Mouse (Mus musculus) urinary bladder, postnatal 25 days (tissue): ENCODE results near the gene Abca1.

ENCODE experiments used
- DNase-seq: peaks from one replicate; pipeline ENCODE4 v3.0.0; 2022; ENCODE audit warnings: low spot score

The Abca1 gene

DNA sequence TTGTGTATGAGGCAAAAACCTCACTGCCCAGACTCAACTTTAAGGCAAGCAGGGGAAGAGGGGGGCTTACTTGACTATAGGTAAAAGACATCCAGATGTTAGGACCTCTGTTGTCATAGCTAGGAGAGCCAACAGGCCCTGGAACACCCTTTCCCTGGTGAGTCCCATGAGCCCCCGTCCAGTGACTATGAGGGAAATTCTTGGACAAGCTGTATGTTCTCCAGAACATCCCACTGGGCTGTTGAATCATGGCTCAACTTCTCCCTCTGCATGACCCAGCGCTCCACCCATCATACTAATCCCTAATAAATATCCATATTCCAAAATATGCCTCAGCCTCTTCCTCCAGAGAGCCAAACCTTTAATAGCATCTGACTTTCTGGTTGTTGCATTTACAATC lies 76.6 kb downstream of the Abca1 start:
- DNase-seq, result no peak

DNA sequence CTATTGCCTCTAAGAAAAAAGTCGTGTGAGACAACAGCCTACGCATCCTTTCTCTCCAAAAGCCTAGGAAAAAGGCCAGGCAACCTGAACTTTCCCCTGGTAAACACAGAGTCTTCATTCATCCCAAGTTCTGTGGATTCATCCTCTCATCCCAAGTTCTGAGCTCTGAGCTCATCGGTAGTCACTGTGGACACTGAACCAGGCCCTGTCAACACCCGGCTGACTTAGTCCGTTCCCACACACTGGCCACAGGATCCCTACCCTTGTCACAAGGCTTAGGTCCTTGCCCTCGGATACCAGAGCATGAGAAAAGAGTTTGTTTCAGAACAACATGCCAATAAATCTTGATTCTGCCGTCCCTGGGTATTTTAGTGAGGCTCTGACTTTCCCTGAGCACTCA lies 77.2 kb downstream of the Abca1 start:
- no peak for DNase-seq

DNA sequence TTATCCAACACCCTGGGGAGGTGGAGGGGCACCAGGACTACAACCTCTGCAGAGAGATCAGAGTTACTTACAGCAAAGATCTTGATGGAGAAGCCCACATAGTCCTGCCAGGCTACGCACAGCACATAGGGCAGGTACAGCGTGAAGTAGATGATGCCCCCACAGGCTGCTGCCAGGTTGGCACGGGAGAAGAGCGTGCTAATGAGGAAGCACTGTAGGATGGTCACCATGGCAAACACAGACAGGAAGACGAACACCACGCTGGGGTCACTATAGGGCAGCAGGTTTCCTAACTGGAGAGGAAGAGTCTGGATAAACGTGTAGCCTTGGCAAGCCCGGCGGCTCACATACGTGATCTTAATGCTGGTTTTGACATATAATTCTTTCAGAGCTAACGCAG lies 77.8 kb downstream of the Abca1 start:
- DNase-seq, result no peak

DNA sequence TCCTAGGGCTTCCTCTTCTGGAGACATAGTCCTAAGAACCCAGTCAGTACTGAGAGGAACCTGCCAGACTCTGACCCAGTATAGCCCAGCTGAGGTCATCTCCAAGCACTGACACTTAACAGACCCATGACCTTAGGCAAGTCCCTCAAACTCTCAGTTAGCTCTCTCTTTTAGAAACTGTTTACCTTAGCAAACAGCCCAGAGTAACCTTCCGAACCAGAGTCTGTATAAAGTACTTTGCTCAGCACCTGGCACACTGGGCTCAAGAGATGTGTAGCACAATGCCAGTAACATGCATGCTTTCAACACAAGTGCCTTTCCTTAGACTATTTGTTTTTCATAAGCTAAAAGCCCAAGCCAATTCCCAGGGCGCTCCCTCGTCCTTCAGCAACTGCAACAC lies 79.4 kb downstream of the Abca1 start:
- DNase-seq, result no peak

DNA sequence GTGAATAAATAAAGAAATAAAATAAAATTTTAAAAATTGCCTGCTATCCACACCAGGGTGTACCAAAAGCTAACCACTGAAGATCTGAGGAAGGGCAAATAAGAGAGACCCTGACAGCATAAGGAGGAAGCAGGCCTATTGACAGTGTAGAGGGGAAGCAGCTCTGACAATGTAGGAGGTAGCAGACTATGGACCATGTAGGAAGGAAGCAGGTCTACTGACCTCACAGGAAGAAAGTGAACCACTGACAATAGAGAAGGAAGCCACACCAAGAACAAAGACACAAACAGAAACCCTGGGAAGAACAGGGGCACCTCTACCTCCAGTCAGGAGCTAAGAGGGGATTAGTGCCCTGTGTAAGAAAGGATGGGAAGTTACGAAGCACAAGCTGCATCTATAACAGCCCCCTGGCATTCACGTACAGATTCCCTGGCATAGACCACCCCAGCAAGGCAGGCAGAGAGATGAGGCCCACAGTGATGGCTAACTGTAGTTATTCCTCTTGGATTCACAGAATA lies 80.8 kb downstream of the Abca1 start:
- DNase-seq, result no peak

DNA sequence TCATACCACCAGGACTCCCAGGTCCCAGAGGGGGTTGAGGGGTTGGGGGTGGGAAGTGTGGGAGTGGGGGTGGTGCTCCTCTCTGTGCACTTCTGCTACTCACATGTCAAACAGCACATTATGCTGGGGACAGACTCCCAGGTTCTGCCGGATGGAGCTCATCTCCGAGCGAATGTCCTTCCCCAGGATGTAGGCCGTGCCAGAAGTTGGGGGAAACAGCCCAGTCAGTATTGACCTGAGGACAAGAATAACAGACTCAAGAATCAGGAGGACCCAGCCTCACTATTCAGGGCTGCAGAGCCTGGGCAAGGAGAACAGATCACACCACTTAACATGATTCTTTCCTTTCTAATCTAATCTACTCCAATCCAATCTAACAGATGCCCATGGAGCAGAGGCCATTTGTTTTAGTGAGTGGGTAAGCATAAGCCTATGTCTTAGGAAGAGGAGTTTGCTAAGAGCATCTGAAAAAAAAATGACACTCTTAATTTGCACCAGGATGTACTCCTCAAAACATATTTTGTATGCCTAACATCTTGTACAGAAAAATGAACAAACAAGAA lies 82.8 kb downstream of the Abca1 start:
- no peak for DNase-seq

DNA sequence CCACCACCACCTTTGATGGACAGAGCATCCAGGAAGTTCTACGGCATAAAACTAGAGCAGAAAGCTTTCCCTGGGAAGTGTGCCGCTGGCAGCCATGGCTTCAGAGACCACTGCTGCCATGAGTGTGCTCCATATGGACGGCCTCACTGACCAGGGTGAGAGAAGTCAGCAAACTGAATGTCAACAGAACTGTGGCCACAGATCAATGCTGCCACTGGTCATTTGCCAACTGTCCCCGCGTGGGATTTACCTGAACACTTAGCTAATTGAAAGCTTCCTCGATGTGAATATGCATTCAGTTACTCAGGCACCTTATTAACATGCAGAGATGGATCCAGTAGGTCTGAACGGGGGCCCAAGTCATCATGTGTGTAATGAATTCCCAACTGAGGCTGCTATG lies 86.7 kb downstream of the Abca1 start:
- DNase-seq, result no peak

DNA sequence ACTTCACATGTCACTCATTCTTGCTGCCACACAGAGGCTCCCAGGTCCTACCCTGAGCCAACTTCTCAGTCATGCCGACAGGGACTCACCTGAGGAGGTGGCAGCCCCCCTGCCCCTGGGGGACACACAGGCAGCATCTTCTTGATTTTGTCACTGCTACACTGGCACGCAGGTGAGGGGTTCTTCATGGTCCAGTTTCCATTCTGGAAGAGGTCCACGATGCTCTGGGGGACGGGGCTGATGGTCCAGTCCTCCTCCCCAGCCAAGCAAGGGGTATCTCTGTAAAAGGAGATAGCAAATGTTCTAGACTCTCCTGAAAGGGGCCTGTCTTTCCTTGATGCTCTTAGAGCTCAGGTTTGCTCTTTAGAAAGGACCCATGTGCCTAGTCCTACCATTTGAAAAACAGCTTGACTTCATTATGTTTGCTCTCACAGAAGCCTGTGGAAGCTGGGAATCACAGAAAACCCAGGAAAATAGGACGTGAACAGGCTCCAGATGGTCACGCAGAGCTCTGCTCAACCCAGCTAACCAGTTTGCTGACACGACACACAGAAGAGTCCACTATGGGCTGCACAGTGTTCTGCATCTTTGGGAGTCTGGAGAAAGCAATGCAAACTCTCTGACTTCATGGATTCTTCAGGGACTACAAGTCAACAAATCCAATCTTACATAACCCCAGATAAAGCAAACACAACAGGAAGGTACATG lies 97.2 kb downstream of the Abca1 start:
- no peak for DNase-seq

DNA sequence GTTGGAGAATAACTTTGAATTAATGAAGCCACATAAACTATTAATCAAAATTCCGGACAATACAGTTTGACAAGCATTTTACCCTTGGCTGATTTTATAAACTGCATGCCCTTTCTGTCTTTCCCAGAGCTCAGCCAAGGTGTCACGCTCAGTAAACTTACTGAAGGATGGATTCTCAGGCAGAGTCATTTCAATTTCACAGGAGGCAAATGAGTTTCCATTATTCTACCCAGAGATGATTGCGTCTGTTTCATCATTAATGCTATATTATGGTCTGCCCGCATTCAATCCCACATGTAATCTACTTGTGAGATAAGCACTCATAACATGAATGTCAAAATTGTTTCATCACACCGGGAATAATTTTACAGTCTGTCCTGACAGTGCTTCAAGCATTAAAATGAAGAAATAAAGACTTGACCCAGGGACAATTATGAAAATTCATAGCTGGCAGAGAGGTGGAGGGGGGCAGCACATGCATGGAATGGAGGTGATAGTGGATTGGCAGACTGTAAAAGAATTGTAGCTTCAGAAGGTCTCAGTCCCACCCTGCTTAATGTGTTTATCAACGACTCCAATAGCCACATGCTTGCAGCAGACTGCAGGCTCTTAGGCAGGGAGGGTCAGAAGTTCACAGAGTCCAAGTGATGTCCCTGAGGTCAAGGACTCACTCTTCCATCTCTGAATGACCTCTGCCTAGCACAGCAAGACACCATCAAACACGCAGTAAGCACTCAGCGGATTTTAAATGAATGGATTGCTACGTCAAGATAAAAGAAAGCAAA lies 113.3 kb downstream of the Abca1 start:
- no peak for DNase-seq

DNA sequence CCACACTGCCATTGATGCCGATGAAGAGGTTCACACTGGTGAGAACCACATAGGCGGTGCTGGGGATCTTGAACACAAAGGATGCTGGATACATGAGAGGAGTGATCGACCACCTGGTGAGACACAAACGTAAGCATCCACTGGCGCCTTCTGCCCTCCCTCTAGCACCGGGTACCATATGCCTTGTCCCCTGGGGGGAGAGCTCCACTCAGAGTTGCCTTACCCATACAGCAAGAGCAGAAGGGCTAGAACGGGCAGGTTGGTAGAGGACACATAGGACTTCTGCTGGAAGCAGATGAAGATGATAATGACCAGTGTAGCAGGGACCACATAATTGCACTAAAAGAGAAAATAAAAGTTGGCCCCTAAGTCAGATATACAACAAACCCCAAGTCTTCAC lies 113.9 kb downstream of the Abca1 start:
- DNase-seq, result no peak

DNA sequence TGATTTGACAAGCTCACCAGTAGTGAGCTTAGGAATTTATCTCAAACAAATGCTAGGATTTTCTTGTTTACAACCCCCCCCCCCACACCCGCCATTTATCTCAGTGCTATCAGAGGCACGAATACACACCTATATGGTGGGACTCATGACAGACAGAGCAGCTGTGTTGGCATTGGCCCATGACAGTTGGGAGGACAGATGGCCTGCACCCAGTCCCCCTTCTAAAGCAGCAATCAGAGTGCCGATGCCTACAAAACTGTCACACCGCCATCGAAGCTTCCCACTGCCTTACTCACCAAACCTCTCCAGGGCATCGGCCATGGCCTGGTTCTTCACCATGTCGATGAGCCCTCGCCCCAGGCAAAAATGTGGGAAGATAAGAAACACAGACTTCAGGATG lies 115.9 kb downstream of the Abca1 start:
- no peak for DNase-seq

DNA sequence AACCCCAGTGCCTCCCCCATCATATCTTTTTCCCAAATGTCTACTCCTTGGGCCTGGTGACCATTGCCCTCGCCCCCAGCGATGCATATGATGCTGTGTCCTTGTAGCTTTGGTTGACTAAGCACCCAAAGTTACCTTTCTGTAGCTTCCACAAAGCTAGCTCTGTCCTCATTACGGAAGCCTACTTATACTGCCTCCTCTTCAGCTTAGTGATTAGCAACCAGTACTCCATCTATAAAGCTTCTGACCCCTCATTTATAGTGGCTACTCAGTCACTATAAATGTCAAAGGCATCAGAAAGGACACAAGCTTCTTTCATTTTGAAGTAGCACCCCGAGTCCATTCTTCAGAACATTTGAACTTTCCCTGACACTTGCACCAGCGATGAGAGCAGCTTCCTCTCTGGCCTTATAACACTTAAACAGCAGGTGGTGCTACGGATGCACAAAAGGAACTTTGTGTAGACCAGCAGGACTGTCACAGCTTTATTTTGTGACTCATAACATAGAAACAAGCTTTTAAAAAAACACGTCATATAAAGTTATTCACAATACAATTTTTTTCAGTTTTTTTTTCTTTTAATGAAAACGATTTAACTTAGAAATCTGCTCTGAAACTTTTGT lies 129.3 kb downstream of the Abca1 start:
- DNase-seq, result no peak

DNA sequence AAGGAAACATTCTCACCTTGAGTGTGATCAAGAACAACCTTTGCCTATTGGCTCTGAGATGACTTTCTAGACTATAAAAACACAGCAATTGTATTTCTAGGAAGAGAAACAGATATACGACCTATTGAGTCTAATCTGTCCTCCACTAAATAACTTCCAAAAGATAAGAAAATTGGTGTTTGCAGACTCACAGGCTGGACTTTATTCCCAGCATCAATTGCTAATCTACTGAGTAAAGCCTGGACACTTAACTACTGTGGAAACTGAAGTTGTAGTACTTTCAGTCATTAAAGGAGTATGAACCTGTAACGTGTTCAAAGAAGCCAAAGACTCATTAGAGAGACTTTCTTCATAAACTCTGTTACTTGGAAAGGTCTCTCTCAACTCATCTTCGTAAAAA lies 131.9 kb downstream of the Abca1 start:
- DNase-seq, result no peak

DNA sequence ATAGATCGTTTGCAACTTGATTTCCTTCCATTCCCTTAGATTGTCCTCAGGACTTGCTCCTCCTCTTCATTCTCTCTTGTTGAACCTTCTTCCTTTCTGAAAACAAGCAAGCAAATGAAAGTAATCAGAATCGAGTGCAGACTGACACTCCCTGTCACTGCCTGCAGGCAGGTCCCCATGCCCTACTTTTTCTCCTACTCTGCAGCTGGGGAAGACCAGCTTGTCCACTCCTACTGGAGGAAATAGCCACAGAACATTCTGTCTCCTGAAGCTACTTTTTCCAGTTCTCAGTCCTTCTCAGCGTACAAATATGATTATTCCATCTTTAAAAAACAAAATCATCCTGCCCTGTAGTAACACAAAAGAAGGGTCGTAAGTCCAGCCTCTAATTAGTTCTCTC lies 135.3 kb downstream of the Abca1 start:
- DNase-seq, result no peak

DNA sequence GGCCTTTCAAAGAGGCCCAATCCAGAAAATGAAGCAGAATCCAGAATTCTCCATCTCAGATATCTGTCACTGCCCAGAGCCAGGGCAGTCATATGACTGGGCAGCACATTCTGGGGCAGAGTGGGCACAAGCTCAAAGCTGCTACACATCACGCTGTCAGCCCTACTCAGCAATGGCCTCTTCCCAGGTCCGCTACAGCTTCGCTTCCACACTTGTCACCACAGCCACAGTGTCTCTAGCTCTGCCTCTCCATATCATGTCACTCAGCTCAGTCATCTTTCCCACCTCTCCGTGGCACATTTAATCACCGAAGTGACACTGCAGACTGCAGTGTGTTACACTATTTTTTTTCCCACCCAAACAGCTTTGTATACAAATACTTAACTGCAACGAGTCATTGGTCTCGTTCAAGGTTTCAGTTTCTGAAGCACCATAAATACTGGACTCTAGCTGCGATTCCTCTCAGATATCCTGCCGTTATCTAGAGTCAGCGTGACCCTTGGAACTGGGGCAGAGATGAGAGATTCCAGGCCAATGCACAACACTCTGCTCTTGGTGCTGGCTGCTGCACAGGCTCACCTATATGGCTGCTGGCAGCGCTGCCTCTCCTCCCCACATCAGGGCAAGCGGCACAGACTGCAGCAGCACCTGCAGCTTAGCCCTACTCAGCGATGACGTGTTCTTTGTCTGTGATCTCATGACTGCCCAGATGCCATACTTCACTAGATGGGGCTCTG lies 136.3 kb downstream of the Abca1 start:
- no peak for DNase-seq

DNA sequence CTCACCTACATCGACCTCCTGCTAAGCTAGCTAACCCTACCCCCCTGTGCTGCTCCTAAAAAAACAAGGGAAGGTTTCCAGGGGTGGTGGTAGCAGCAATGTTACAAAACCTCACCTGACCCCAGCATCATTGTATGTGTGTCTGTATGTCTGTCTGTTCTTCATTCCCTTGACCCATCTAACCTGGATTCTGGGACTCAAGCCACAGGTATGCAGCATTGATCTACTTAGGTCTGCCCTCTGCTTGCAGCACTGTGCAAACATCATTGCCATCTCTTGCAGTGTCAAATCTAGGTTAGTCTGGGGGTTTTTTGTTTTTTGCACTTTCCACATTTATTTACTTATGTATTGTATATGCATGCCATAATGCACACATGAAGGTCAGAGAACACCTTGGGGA lies 141.3 kb downstream of the Abca1 start:
- no peak for DNase-seq

DNA sequence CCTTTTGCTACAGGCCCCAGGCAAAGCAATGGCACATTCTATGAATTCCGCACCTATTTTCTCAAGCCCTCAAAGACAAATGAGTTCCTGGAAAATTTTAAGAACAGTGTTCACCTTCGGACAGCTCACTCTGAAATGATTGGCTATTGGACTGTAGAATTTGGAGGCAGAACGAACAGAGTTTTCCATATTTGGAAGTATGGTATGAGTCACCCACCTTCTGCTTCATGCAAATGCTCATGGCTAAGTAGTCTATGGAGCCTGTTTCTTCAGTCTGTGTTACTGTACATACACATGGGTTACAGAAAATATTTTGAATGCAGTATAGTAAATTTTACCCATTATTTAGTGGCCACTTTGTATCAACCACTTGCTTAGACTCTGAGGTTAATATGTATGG lies 144.7 kb downstream of the Abca1 start:
- no peak for DNase-seq

DNA sequence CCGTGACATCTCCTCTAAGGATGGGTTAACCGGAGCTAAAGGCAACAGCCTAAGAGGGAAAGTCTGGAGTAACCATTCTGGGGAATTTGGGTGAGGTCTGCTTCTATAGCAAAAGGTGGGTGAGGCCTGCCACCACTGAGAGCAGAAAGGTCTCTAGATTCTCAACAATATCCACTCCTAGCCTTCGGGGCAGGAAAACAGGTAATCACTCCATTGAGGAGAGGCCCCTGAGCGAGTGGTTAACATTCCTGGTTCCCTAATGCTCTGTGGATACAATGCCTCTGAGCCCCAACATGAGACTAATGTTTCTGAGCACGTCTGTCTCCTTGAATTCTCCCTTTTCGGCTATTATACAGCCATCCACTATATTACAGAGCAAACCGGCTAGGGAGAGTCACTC lies 145.3 kb downstream of the Abca1 start:
- no peak for DNase-seq

DNA sequence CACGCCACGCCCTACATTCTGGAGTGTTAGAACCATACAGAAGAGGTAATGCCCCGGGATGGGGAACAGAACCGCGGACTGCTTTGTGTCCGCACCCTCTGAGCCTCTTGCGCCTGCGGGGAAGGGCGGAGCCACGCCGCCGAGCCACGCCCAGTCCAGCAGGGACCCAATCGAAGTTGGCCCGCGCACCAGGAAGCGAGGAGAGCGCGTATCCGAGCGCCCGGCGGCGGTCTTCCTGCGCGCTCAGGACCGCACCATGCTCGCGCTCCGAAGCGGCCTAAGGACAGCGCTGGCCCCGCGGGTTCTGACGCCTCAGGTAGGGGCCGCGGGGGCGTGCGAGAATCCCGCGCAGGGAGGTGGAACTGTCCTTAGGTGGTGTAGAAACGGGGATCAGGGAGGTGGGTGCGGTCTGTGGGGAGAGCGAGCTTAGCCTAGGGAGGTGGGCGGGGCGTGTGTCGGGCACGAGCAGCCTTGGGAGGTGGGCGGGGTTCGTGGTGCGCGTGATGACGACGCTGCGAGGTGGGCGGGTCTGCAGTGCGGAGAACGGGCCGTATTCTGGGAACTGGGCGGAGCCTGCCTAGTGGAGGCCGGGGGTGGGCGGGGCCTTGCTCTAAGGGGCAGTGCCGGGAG lies 147.8 kb downstream of the Abca1 start, which contains the start of gene Nipsnap3b:
TSS of gene Nipsnap3b (plus strand) at position 149 of the 630 bp plus-strand sequence.
- DNase-seq, result peak; percentile 96

DNA sequence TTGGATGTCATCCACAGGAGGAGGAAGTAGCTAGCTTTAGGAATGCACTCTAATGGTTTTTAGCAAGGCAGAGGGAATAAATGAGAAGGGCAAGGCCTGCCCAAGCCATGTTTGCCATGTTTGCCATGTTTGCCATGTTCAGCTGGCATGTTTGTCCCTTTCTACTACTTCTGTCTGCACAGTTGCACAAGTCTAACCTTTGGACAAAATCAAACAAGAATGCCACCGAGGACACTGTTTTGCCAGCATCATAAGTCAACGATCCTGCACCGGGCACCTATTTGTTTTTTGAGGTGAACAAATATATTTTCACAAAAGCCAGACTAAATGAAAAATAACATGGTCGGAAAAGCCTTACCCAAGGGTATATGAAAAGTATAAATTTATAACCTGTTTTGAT lies 149.8 kb downstream of the Abca1 start:
- DNase-seq, result no peak

DNA sequence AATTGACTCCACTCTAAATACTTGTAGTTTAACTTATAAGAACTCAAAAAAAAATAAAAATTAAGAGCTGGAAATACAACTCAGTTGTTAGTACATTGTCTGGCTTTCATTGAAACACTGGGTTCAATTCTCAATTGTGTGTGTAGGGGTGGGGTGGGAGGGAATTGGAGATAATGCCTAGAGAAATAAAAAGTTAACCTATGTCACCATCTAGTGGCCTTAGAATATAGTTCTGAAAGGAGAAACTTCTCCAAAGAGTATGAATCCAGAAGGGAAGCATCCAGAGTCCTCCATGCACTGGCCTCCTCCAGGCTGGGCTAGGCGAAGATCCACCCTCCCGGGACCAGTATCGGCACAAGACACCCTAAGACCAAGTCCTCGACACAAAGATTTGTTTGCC lies 150.5 kb downstream of the Abca1 start:
- no peak for DNase-seq

DNA sequence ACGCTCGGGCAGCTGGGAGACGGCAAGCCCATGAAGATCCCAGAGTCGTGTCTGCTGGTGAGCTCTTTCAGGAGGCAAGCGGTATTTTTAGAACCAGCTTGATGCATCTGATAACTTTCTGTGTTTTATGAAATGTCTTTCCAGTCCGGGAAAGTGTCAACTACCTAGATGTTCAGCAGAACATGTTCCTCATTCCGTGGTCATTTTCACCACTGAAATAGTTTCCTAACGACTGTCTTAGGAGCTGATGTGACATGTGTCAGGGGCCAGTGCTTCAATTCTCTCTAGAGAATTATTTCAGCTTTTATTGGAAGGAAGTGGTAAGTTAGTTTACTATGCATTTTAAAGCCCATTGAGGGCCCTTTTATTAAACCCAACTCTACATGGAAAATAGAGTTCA lies 159.5 kb downstream of the Abca1 start:
- no peak for DNase-seq
